ENCODE assay signal across 14 mouse cellular contexts in genomic region chr1:53986185-53986892, GRCm38 (mm10).
DNase-seq lines count a peak whose midpoint lies in the region; ATAC-seq and TF ChIP-seq lines count a peak whose summit lies in the region.
"Had no signal": no experiment of that assay in that cellular context is flagged by ENCODE, and none has a peak within 500 bp of the region (broad histone marks: within the 10 kb centered on the region; RNA-seq: fewer than 3 reads in every experiment).

No protein-coding gene starts in this region.

- peak; percentile 49 to 54 for DNase-seq in heart, adult 9 months (ENCODE audit: low spot score in 2 of 2)
- no peak for DNase-seq in heart, embryonic 10.5 days (ENCODE audit: low spot score)
- DNase-seq in midbrain, postnatal 0 days (ENCODE audit: low spot score): no peak
- peak; percentile 43 for DNase-seq in limb, embryonic 14.5 days (ENCODE audit: low spot score)
- DNase-seq in testis, postnatal 10 days (ENCODE audit: low spot score): peak; percentile 39
- DNase-seq in adrenal gland, postnatal 4 days (ENCODE audit: low spot score in 2 of 2): no peak
- DNase-seq: layer of hippocampus, postnatal 36 days; right cerebral cortex, postnatal 4 days; thymus, postnatal 4 days had no signal

- TF ChIP-seq POLR2A in limb, embryonic 14.5 days (IDR thresholded peaks at IDR 0.05; ENCODE audit: borderline replicate concordance, extremely low read depth, insufficient read depth, insufficient read length): no peak

- H3K4me3 ChIP-seq in heart, embryonic 10.5 days: no peak overlapping the region
- no peak overlapping the region for H3K4me3 ChIP-seq in midbrain, postnatal 0 days (ENCODE audit: low read depth, low read length)
- H3K4me3 ChIP-seq in midbrain, embryonic 13.5 days (replicated peaks): no peak overlapping the region
- H3K4me3 ChIP-seq in limb, embryonic 14.5 days (replicated peaks; ENCODE audit: low read length): no peak overlapping the region
- H3K4me3 ChIP-seq: hindbrain, embryonic 13.5 days; neural tube, embryonic 13.5 days had no signal

- TF ChIP-seq CTCF in midbrain, postnatal 0 days (IDR thresholded peaks at IDR 0.05): 0 out of 2 replicates have a peak, but pooled peaks have one; percentile 17

- no peaks in the 10 kb centered on the region for H3K36me3 ChIP-seq in heart, embryonic 10.5 days
- H3K36me3 ChIP-seq in midbrain, postnatal 0 days (ENCODE audit: insufficient read depth, low read length): no peaks in the 10 kb centered on the region
- no peaks in the 10 kb centered on the region for H3K36me3 ChIP-seq in midbrain, embryonic 13.5 days
- no peaks in the 10 kb centered on the region for H3K36me3 ChIP-seq in limb, embryonic 14.5 days (ENCODE audit: control insufficient read depth, insufficient read depth, low read length)
- H3K36me3 ChIP-seq: hindbrain, embryonic 13.5 days; neural tube, embryonic 13.5 days had no signal

- no peak overlapping the region for H3K9ac ChIP-seq in midbrain, postnatal 0 days (replicated peaks; ENCODE audit: low read length, poor library complexity, severe bottlenecking)
- no peak overlapping the region for H3K9ac ChIP-seq in midbrain, embryonic 13.5 days (replicated peaks)
- no peak overlapping the region for H3K9ac ChIP-seq in limb, embryonic 14.5 days (ENCODE audit: low read depth, low read length, severe bottlenecking)
- H3K9ac ChIP-seq: hindbrain, embryonic 13.5 days; neural tube, embryonic 13.5 days had no signal

- 80% methylated on average over 8 of the region's 8 CpGs for WGBS in heart, embryonic 10.5 days
- WGBS in midbrain, postnatal 0 days: 79% methylated on average over 8 of the region's 8 CpGs
- 83% methylated on average over 8 of the region's 8 CpGs for WGBS in midbrain, embryonic 13.5 days
- 47% methylated on average over 8 of the region's 8 CpGs for WGBS in limb, embryonic 14.5 days

- no peak overlapping the region for H3K4me2 ChIP-seq in midbrain, postnatal 0 days (ENCODE audit: low read depth, low read length, poor library complexity, severe bottlenecking)
- no peak overlapping the region for H3K4me2 ChIP-seq in midbrain, embryonic 13.5 days (replicated peaks)
- H3K4me2 ChIP-seq in limb, embryonic 14.5 days (replicated peaks; ENCODE audit: low read depth, low read length, severe bottlenecking): no peak overlapping the region
- H3K4me2 ChIP-seq: hindbrain, embryonic 13.5 days; neural tube, embryonic 13.5 days had no signal

- H3K9me3 ChIP-seq in heart, embryonic 10.5 days: no peaks in the 10 kb centered on the region
- no peaks in the 10 kb centered on the region for H3K9me3 ChIP-seq in midbrain, postnatal 0 days (ENCODE audit: low read length)
- H3K9me3 ChIP-seq in midbrain, embryonic 13.5 days: no peaks in the 10 kb centered on the region
- H3K9me3 ChIP-seq in limb, embryonic 14.5 days (ENCODE audit: control insufficient read depth, low read length): no peaks in the 10 kb centered on the region
- H3K9me3 ChIP-seq: hindbrain, embryonic 13.5 days; neural tube, embryonic 13.5 days had no signal

- H3K27ac ChIP-seq in heart, embryonic 10.5 days: no peak overlapping the region
- H3K27ac ChIP-seq in midbrain, postnatal 0 days (ENCODE audit: low read depth, low read length): no peak overlapping the region
- H3K27ac ChIP-seq in midbrain, embryonic 13.5 days: no peak overlapping the region
- 0 out of 2 replicates have a peak overlapping the region, but pooled peaks have one; percentile 19 for H3K27ac ChIP-seq in limb, embryonic 14.5 days (replicated peaks; ENCODE audit: low read depth, low read length)
- H3K27ac ChIP-seq: hindbrain, embryonic 13.5 days; neural tube, embryonic 13.5 days had no signal

- ATAC-seq in midbrain, postnatal 0 days (ENCODE audit: low FRiP score): no peak
- ATAC-seq in midbrain, embryonic 13.5 days: no peak
- no peak for ATAC-seq in limb, embryonic 14.5 days (ENCODE audit: low FRiP score, low read depth)
- no peak for ATAC-seq in megakaryocyte-erythroid progenitor cell, adult 5-6 weeks (replicated peaks; ENCODE audit: low FRiP score, low TSS enrichment, poor library complexity, severe bottlenecking)

- H3K27me3 ChIP-seq in heart, embryonic 10.5 days (ENCODE audit: insufficient read depth, poor library complexity, severe bottlenecking): no peaks in the 10 kb centered on the region
- no peaks in the 10 kb centered on the region for H3K27me3 ChIP-seq in midbrain, postnatal 0 days (ENCODE audit: insufficient read depth, low read length)
- no peaks in the 10 kb centered on the region for H3K27me3 ChIP-seq in midbrain, embryonic 13.5 days
- no peaks in the 10 kb centered on the region for H3K27me3 ChIP-seq in limb, embryonic 14.5 days (ENCODE audit: control insufficient read depth, insufficient read depth, low read length)
- H3K27me3 ChIP-seq: CH12.LX; hindbrain, embryonic 13.5 days; neural tube, embryonic 13.5 days had no signal

- H3K4me1 ChIP-seq in heart, embryonic 10.5 days: peaks cover 16% of the 10 kb centered on the region
- H3K4me1 ChIP-seq in midbrain, postnatal 0 days (ENCODE audit: insufficient read depth, low read length): no peaks in the 10 kb centered on the region
- no peaks in the 10 kb centered on the region for H3K4me1 ChIP-seq in midbrain, embryonic 13.5 days (replicated peaks)
- peaks cover 6% of the 10 kb centered on the region; the same call in 1 of the 2 replicates for H3K4me1 ChIP-seq in limb, embryonic 14.5 days (ENCODE audit: control insufficient read depth, insufficient read depth, low read length)
- H3K4me1 ChIP-seq: hindbrain, embryonic 13.5 days; neural tube, embryonic 13.5 days had no signal

Comparison
In these comparisons a context has a peak if more than half of its experiments do, and no peak if none do; other contexts are left out.
1. DNase-seq: peak in heart, adult 9 months (2 of 2), limb, embryonic 14.5 days (single experiment) and testis, postnatal 10 days (single experiment); none in heart, embryonic 10.5 days (single experiment), midbrain, postnatal 0 days (single experiment) and adrenal gland, postnatal 4 days (0 of 2).